Mouse (Mus musculus): ENCODE results near the gene Pprc1. TPM values are rescaled to one million over a fixed set of nuclear protein-coding genes. Genes with fewer than 3 reads are reported as not detected.
A peak's percentile ranks its signal among the peaks of the same experiment; 100 is the strongest.

Gene Pprc1
- total and polyA plus RNA-seq, 3 experiments = 27.8 to 135 (median 39.3) TPM

DNA sequence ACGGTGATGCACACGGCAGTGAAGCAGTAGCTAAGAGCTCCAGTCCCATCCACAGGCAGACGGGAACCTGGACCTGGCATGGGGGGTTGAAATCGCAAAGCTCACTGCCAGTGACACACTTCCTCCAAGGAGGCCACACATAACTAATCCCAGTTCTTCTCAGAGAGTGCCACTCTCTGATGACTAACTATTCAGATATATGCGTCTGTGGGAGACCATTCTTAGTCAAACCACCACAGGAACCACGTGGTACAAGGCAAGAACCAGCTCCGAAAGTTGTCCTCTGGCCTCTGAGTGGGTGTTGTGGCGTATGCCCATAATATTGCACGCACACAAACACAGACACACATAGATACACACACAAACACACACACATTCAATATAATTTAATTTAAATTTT lies 42.4 kb upstream of the Pprc1 start:
- Histone ChIP-seq H3K79me2 (ENCODE audit: control insufficient read depth, insufficient read depth, low read length, poor library complexity) (peaks cover 27% of the 10 kb centered on the region), H3K36me3 (ENCODE audit: control insufficient read depth in 1 of 2, insufficient read depth in 2 of 2, low read length in 2 of 2) (peaks cover 0 to 14% of the 10 kb centered on the region in 2 experiments; a peak in 2 of 4 replicates), H3K27ac (ENCODE audit: control insufficient read depth, low read depth, low read length) (no peak overlapping the region), H3K9me3 (replicated peaks; ENCODE audit: insufficient read depth, low read length) (no peaks in the 10 kb centered on the region), H3K4me1 (ENCODE audit: control insufficient read depth in 1 of 2, insufficient read depth in 2 of 2, low read length in 2 of 2) (peaks cover 4 to 19% of the 10 kb centered on the region in 2 experiments), H3K27me3 (ENCODE audit: control insufficient read depth in 1 of 2, insufficient read depth in 2 of 2, low read length in 2 of 2) (no peaks in the 10 kb centered on the region), H3K4me3 (ENCODE audit: control insufficient read depth in 1 of 2, insufficient read depth in 1 of 2, low read depth in 2 of 2, low read length in 2 of 2) (no peak overlapping the region), H3K9ac (ENCODE audit: control insufficient read depth, low read depth, low read length, poor library complexity, severe bottlenecking) (no peak overlapping the region)
- TF ChIP-seq MYC (IDR thresholded peaks at IDR 0.05; ENCODE audit: low read depth, low read length) (no peak), MAX (IDR thresholded peaks at IDR 0.05; ENCODE audit: low read length) (0 out of 2 replicates have a peak, but pooled peaks have one; percentile 29), ZC3H11A (IDR thresholded peaks at IDR 0.05; ENCODE audit: low read depth, low read length) (no peak), GABPA (IDR thresholded peaks at IDR 0.05; ENCODE audit: low read depth, low read length) (no peak), NELFE (IDR thresholded peaks at IDR 0.05; ENCODE audit: low read depth, low read length) (no peak), CHD1 (IDR thresholded peaks at IDR 0.05; ENCODE audit: low read depth, low read length) (no peak), ETS1 (IDR thresholded peaks at IDR 0.05; ENCODE audit: low read depth, low read length) (no peak)
- no peak for DNase-seq (ENCODE audit: low read depth, low spot score)

GRCm38 (mm10) chr19:46003371-46004226 lies 41.1 kb upstream of the Pprc1 start, which contains the start of gene Hps6:
Hps6 (plus strand) TSS chr19:46003508.
- Histone ChIP-seq H3K4me1 (ENCODE audit: control insufficient read depth in 1 of 2, insufficient read depth in 2 of 2, low read length in 2 of 2) (peaks cover 4 to 15% of the 10 kb centered on the region in 2 experiments), H3K4me3 (ENCODE audit: control insufficient read depth in 1 of 2, insufficient read depth in 1 of 2, low read depth in 2 of 2, low read length in 2 of 2) (peak within 1 kb of the TSS; percentile 87), H3K27me3 (ENCODE audit: control insufficient read depth in 1 of 2, insufficient read depth in 2 of 2, low read length in 2 of 2) (no peaks in the 10 kb centered on the region), H3K9ac (ENCODE audit: control insufficient read depth, low read depth, low read length, poor library complexity, severe bottlenecking) (peak within 1 kb of the TSS; percentile 87), H3K27ac (ENCODE audit: control insufficient read depth, low read depth, low read length) (no peak within 1 kb of the TSS; the same call in 1 of the 2 replicates), H3K9me3 (replicated peaks; ENCODE audit: insufficient read depth, low read length) (no peaks in the 10 kb centered on the region), H3K79me2 (ENCODE audit: control insufficient read depth, insufficient read depth, low read length, poor library complexity) (peaks cover 22% of the 10 kb centered on the region), H3K36me3 (ENCODE audit: control insufficient read depth in 1 of 2, insufficient read depth in 2 of 2, low read length in 2 of 2) (peaks cover 0 to 10% of the 10 kb centered on the region in 2 experiments; a peak in 2 of 4 replicates)
- peak; percentile 97 for DNase-seq (ENCODE audit: low read depth, low spot score)
- TF ChIP-seq SMC3 (IDR thresholded peaks at IDR 0.05; ENCODE audit: low read depth, low read length) (no peak), RCOR1 (IDR thresholded peaks at IDR 0.05; ENCODE audit: low read depth, low read length) (no peak), TCF12 (IDR thresholded peaks at IDR 0.05; ENCODE audit: low read depth, low read length) (peak; percentile 26; the same call in 1 of the 2 replicates), TBP (IDR thresholded peaks at IDR 0.05; ENCODE audit: low read depth, low read length) (peak; percentile 56), ZNF384 (IDR thresholded peaks at IDR 0.05; ENCODE audit: low read depth, low read length) (no peak), E2F4 (IDR thresholded peaks at IDR 0.05; ENCODE audit: borderline replicate concordance, low read depth, low read length) (no peak), HCFC1 (IDR thresholded peaks at IDR 0.05; ENCODE audit: low read depth, low read length) (peak; percentile 85), TAL1 (IDR thresholded peaks at IDR 0.05; ENCODE audit: low read length) (no peak), ZKSCAN1 (IDR thresholded peaks at IDR 0.05; ENCODE audit: low read depth, low read length) (no peak), POLR2AphosphoS2 (IDR thresholded peaks at IDR 0.05; ENCODE audit: low read length) (peak; percentile 75), USF2 (IDR thresholded peaks at IDR 0.05; ENCODE audit: borderline replicate concordance in 1 of 2, insufficient read depth in 1 of 2, low read depth in 1 of 2, low read length in 2 of 2) (no peak), MXI1 (IDR thresholded peaks at IDR 0.05; ENCODE audit: low read depth, low read length) (peak; percentile 75), MAX (IDR thresholded peaks at IDR 0.05; ENCODE audit: low read length) (peak; percentile 30), MAZ (IDR thresholded peaks at IDR 0.05; ENCODE audit: low read depth, low read length) (peak; percentile 46; the same call in 1 of the 2 replicates), CHD1 (IDR thresholded peaks at IDR 0.05; ENCODE audit: low read depth, low read length) (no peak), RAD21 (IDR thresholded peaks at IDR 0.05; ENCODE audit: low read depth, low read length) (no peak), UBTF (IDR thresholded peaks at IDR 0.05; ENCODE audit: borderline replicate concordance, insufficient read depth, low read depth, low read length) (0 out of 2 replicates have a peak, but pooled peaks have one; percentile 31), ELF1 (IDR thresholded peaks at IDR 0.05; ENCODE audit: low read depth, low read length) (peak; percentile 89), GATA1 (IDR thresholded peaks at IDR 0.05; ENCODE audit: low read depth, low read length) (no peak), EP300 (IDR thresholded peaks at IDR 0.05; ENCODE audit: low read depth in 1 of 2, low read length in 2 of 2) (no peak; a peak in 1 of 4 replicates), KAT2A (conservative IDR thresholded peaks at IDR 0.05; ENCODE audit: low read depth, low read length) (no peak; the same call in 1 of the 2 replicates), SIN3A (IDR thresholded peaks at IDR 0.05; ENCODE audit: low read length) (peak; percentile 89), ETS1 (IDR thresholded peaks at IDR 0.05; ENCODE audit: low read depth, low read length) (no peak), MYC (IDR thresholded peaks at IDR 0.05; ENCODE audit: low read depth, low read length) (no peak), POLR2A (IDR thresholded peaks at IDR 0.05; ENCODE audit: control insufficient read depth in 1 of 2, insufficient read depth in 1 of 2, low read depth in 1 of 2, low read length in 2 of 2, poor library complexity in 1 of 2) (peak; percentile 89 to 95), MEF2A (IDR thresholded peaks at IDR 0.05; ENCODE audit: extremely low read depth, insufficient replicate concordance, low read depth, low read length, poor library complexity, severe bottlenecking) (no peak)
